Mouse (Mus musculus) hindbrain, embryonic 11.5 days (tissue): ENCODE measurements around the gene Gpr62. TPM values are rescaled to one million over a fixed set of nuclear protein-coding genes. Genes with fewer than 3 reads are reported as not detected.
A peak's percentile ranks its signal among the peaks of the same experiment; 100 is the strongest.
"Not testable (repeated sequence)": the region's sequence is repeated elsewhere in the genome, so short reads cannot be mapped to it uniquely, and the experiment has no call there.

Experiments
- ATAC-seq: fragments of 200-750 bp; cut with Nextera tagmentation; 2 replicates; pipeline ENCODE4 v1.8.0; 2017; ENCODE audit warnings: mild to moderate bottlenecking, moderate TSS enrichment, moderate library complexity; ENCODE audit not compliant: low FRiP score
- DNase-seq: peaks from one replicate; pipeline ENCODE4 v3.0.0-alpha.2; 2015; ENCODE audit warnings: low spot score
- H3K27ac ChIP-seq: fragments of 300-500 bp; sonication (generic); 2 replicates; pipeline ENCODE4 v1.5.1; 2014; ENCODE audit warnings: mild to moderate bottlenecking, low read depth, low read length
- H3K27me3 ChIP-seq: fragments of 300-500 bp; sonication (generic); 2 replicates; pipeline ENCODE4 v1.6.1; 2014; ENCODE audit warnings: mild to moderate bottlenecking, low read length, moderate library complexity, mixed read lengths; ENCODE audit not compliant: control insufficient read depth, insufficient read depth
- H3K36me3 ChIP-seq: fragments of 300-500 bp; sonication (generic); 2 replicates; pipeline ENCODE4 v1.6.1; 2014; ENCODE audit warnings: mild to moderate bottlenecking, low read length, moderate library complexity, mixed read lengths; ENCODE audit not compliant: control insufficient read depth, insufficient read depth
- H3K4me1 ChIP-seq: fragments of 300-500 bp; sonication (generic); replicated peaks from 2 replicates; pipeline ENCODE4 v1.6.1; 2014; ENCODE audit warnings: low read length, mixed read lengths; ENCODE audit not compliant: control insufficient read depth, insufficient read depth
- H3K4me2 ChIP-seq: fragments of 300-500 bp; sonication (generic); replicated peaks from 2 replicates; pipeline ENCODE4 v1.6.1; 2014; ENCODE audit warnings: mild to moderate bottlenecking, low read depth, low read length
- H3K4me3 ChIP-seq: fragments of 300-500 bp; sonication (generic); 2 replicates; pipeline ENCODE4 v1.5.1; 2014; ENCODE audit warnings: low read depth, low read length
- H3K9ac ChIP-seq: fragments of 300-500 bp; sonication (generic); 2 replicates; pipeline ENCODE4 v1.6.1; 2014; ENCODE audit warnings: low read depth, low read length
- H3K9me3 ChIP-seq: fragments of 300-500 bp; sonication (generic); 2 replicates; pipeline ENCODE4 v1.6.1; 2016; ENCODE audit warnings: low read length; ENCODE audit not compliant: control insufficient read depth
- WGBS: fragments of 180-500 bp; shearing (Covaris S2); extraction: QIAGEN DNeasy Blood & Tissue Kit; methylation state at CpG from one replicate; pipeline ENCODE4 v1.1.7; 2014; 5-methylcytosine and 5-hydroxymethylcytosine counted together
- polyA plus RNA-seq: library from polyadenylated mRNA; unstranded; fragments of >200 nt; fragmentation: Nextera tagmentation; extraction: Ambion mirVana; gene quantifications from 2 replicates; pipeline ENCODE4 v1.2.1, GENCODE M21; 2014

Gene Gpr62
- 0.22 and 0.29 TPM in 2 replicates for polyA plus RNA-seq

GRCm38 (mm10) chr9:106465571-106466200, at the start of gene Gpr62:
TSS of gene Gpr62 (minus strand) at chr9:106465938.
- H3K4me1 ChIP-seq = peaks cover 14% of the 10 kb centered on the region; the same call in 1 of the 2 replicates
- no peak for DNase-seq

GRCm38 (mm10) chr9:106514273-106514672, 48.5 kb upstream of the Gpr62 start, which contains the start of gene Iqcf5:
TSS of gene Iqcf5 (plus strand) at chr9:106514573.
- Histone ChIP-seq H3K36me3 (no peaks in the 10 kb centered on the region), H3K9ac (no peak within 1 kb of the TSS), H3K4me1 (no peaks in the 10 kb centered on the region), H3K9me3 (no peaks in the 10 kb centered on the region), H3K27ac (no peak within 1 kb of the TSS), H3K27me3 (no peaks in the 10 kb centered on the region), H3K4me2 (no peak within 1 kb of the TSS), H3K4me3 (no peak within 1 kb of the TSS)
- no peak for ATAC-seq
- 90% methylated on average over 4 of the region's 4 CpGs for WGBS
- no peak for DNase-seq

More at GRCm38 (mm10) chr9:106465571-106466200, at the start of gene Gpr62:
- peak within 1 kb of the TSS; percentile 68 for H3K9ac ChIP-seq
- no peaks in the 10 kb centered on the region for H3K27me3 ChIP-seq
- no peaks in the 10 kb centered on the region for H3K9me3 ChIP-seq
- ATAC-seq = peak; percentile 9
- H3K27ac ChIP-seq = peak within 1 kb of the TSS; percentile 60; the same call in 1 of the 2 replicates
- WGBS = 28% methylated on average over 26 of the region's 26 CpGs
- H3K4me2 ChIP-seq = peak within 1 kb of the TSS; percentile 95
- H3K36me3 ChIP-seq = peaks cover 18% of the 10 kb centered on the region
- H3K4me3 ChIP-seq = peak within 1 kb of the TSS; percentile 43

- no peaks in the 10 kb centered on the region for H3K4me1 ChIP-seq
- no peak overlapping the region for H3K4me3 ChIP-seq
- H3K9me3 ChIP-seq = no peaks in the 10 kb centered on the region
- no peaks in the 10 kb centered on the region for H3K36me3 ChIP-seq
- H3K27ac ChIP-seq = no peak overlapping the region
- DNase-seq = no peak
- no peak overlapping the region for H3K9ac ChIP-seq
- no peak for ATAC-seq
- 79% methylated on average over 6 of the region's 6 CpGs for WGBS
- no peaks in the 10 kb centered on the region for H3K27me3 ChIP-seq
- H3K4me2 ChIP-seq = no peak overlapping the region
Observed at GRCm38 (mm10) chr9:106513566-106513965, 47.8 kb upstream of the Gpr62 start.

GRCm38 (mm10) chr9:106512729-106513450, 47.2 kb upstream of the Gpr62 start:
- DNase-seq (no peak), ATAC-seq (no peak)
- no peak overlapping the region for H3K4me3 ChIP-seq
- H3K4me1 ChIP-seq = no peaks in the 10 kb centered on the region
- 75% methylated on average over 13 of the region's 13 CpGs for WGBS
- no peaks in the 10 kb centered on the region for H3K36me3 ChIP-seq
- H3K27me3 ChIP-seq = no peaks in the 10 kb centered on the region
- no peak overlapping the region for H3K4me2 ChIP-seq
- H3K9ac ChIP-seq = no peak overlapping the region
- no peaks in the 10 kb centered on the region for H3K9me3 ChIP-seq
- no peak overlapping the region for H3K27ac ChIP-seq

GRCm38 (mm10) chr9:106509356-106509755, 43.6 kb upstream of the Gpr62 start:
- no peak for ATAC-seq
- no peak for DNase-seq
- no peak overlapping the region for H3K4me2 ChIP-seq
- H3K36me3 ChIP-seq = no peaks in the 10 kb centered on the region
- H3K27ac ChIP-seq = no peak overlapping the region
- H3K9ac ChIP-seq = no peak overlapping the region
- no peaks in the 10 kb centered on the region for H3K9me3 ChIP-seq
- no peaks in the 10 kb centered on the region for H3K27me3 ChIP-seq
- no peaks in the 10 kb centered on the region for H3K4me1 ChIP-seq
- H3K4me3 ChIP-seq = no peak overlapping the region
- 96% methylated on average over 10 of the region's 10 CpGs for WGBS

GRCm38 (mm10) chr9:106504246-106504645, 38.5 kb upstream of the Gpr62 start:
- 82% methylated on average over 6 of the region's 6 CpGs for WGBS
- no peak overlapping the region for H3K27ac ChIP-seq
- H3K9ac ChIP-seq = no peak overlapping the region
- DNase-seq (no peak), ATAC-seq (no peak)
- H3K9me3 ChIP-seq = no peaks in the 10 kb centered on the region
- H3K4me3 ChIP-seq = no peak overlapping the region
- H3K36me3 ChIP-seq = no peaks in the 10 kb centered on the region
- no peaks in the 10 kb centered on the region for H3K27me3 ChIP-seq
- H3K4me1 ChIP-seq = no peaks in the 10 kb centered on the region
- H3K4me2 ChIP-seq = no peak overlapping the region

- no peak for DNase-seq
- H3K9ac ChIP-seq = no peak overlapping the region
- H3K9me3 ChIP-seq = no peaks in the 10 kb centered on the region
- ATAC-seq = no peak
- H3K4me3 ChIP-seq = no peak overlapping the region
- no peak overlapping the region for H3K27ac ChIP-seq
- no peaks in the 10 kb centered on the region for H3K36me3 ChIP-seq
- no peak overlapping the region for H3K4me2 ChIP-seq
- WGBS = 85% methylated on average over 22 of the region's 22 CpGs
- no peaks in the 10 kb centered on the region for H3K4me1 ChIP-seq
- no peaks in the 10 kb centered on the region for H3K27me3 ChIP-seq
Observed at GRCm38 (mm10) chr9:106501846-106502245, 36.1 kb upstream of the Gpr62 start.

GRCm38 (mm10) chr9:106499667-106500066, 33.9 kb upstream of the Gpr62 start, which contains the start of gene Iqcf1:
TSS of gene Iqcf1 (plus strand) at chr9:106499967.
- Histone ChIP-seq H3K9me3 (no peaks in the 10 kb centered on the region), H3K27ac (no peak within 1 kb of the TSS), H3K36me3 (no peaks in the 10 kb centered on the region), H3K4me1 (no peaks in the 10 kb centered on the region), H3K4me3 (no peak within 1 kb of the TSS), H3K27me3 (no peaks in the 10 kb centered on the region), H3K9ac (no peak within 1 kb of the TSS), H3K4me2 (no peak within 1 kb of the TSS)
- WGBS = 93% methylated on average over 6 of the region's 6 CpGs
- ATAC-seq = no peak
- DNase-seq = no peak

GRCm38 (mm10) chr9:106487602-106488001, 21.9 kb upstream of the Gpr62 start:
- H3K4me3 ChIP-seq, H3K27ac ChIP-seq, H3K4me1 ChIP-seq, ATAC-seq, H3K4me2 ChIP-seq, DNase-seq, H3K9ac ChIP-seq, H3K36me3 ChIP-seq, H3K27me3 ChIP-seq, H3K9me3 ChIP-seq: not testable (repeated sequence)
- 89% methylated on average over 6 of the region's 6 CpGs for WGBS
